Mouse (Mus musculus): ENCODE measurements at regions not wholly inside any gene's neighbourhood (a gene's known extent, or its start where the extent isn't known, plus 50 kb on each side); places are given as distances from the start of the nearest gene placed in this dataset.
"Not testable (repeated sequence)": the region's sequence is repeated elsewhere in the genome, so short reads cannot be mapped to it uniquely, and the experiment has no call there.

- H3K36me3 ChIP-seq, result no peaks in the 10 kb centered on the region
- 32% methylated on average over 7 of the region's 7 CpGs for WGBS
- H3K27ac ChIP-seq (replicated peaks), result 0 out of 2 replicates have a peak overlapping the region, but pooled peaks have one; percentile 4
- peaks cover 15% of the 10 kb centered on the region for H3K4me1 ChIP-seq (replicated peaks)
- 0 out of 2 replicates have a peak, but pooled peaks have one; percentile 22 for ATAC-seq (ENCODE audit: low read depth)
- H3K27me3 ChIP-seq, result no peaks in the 10 kb centered on the region
- no peaks in the 10 kb centered on the region for H3K9me3 ChIP-seq
- H3K4me2 ChIP-seq, result no peak overlapping the region
- no peak overlapping the region for H3K9ac ChIP-seq
- no peak overlapping the region for H3K4me3 ChIP-seq
Observed at GRCm38 (mm10) chr16:30797973-30798471, 198.5 kb downstream of the Fam43a start.

GRCm38 (mm10) chr16:30798536-30798935 lies 199.0 kb downstream of the Fam43a start:
- Histone ChIP-seq H3K27ac (replicated peaks) (no peak overlapping the region), H3K36me3 (no peaks in the 10 kb centered on the region), H3K9ac (no peak overlapping the region), H3K9me3 (no peaks in the 10 kb centered on the region), H3K4me1 (replicated peaks) (peaks cover 10% of the 10 kb centered on the region), H3K27me3 (no peaks in the 10 kb centered on the region), H3K4me3 (no peak overlapping the region), H3K4me2 (no peak overlapping the region)
- no peak for ATAC-seq (ENCODE audit: low read depth)
- WGBS, result 82% methylated on average over 1 of the region's 1 CpGs

- H3K9ac ChIP-seq, result no peak overlapping the region
- no peak overlapping the region for H3K4me2 ChIP-seq
- 81% methylated on average over 12 of the region's 12 CpGs for WGBS
- H3K27ac ChIP-seq (replicated peaks), result no peak overlapping the region; the same call in 1 of the 2 replicates
- H3K27me3 ChIP-seq, result no peaks in the 10 kb centered on the region
- H3K4me1 ChIP-seq (replicated peaks), result peaks cover 19% of the 10 kb centered on the region
- ATAC-seq (ENCODE audit: low read depth), result no peak
- H3K36me3 ChIP-seq, result no peaks in the 10 kb centered on the region
- H3K4me3 ChIP-seq, result no peak overlapping the region
- no peaks in the 10 kb centered on the region for H3K9me3 ChIP-seq
Observed at GRCm38 (mm10) chr16:30799699-30800483, 200.4 kb downstream of the Fam43a start.

GRCm38 (mm10) chr16:30804018-30804417 lies 204.5 kb downstream of the Fam43a start:
- 53% methylated on average over 3 of the region's 3 CpGs for whole genome bisulfite sequencing
- no peak overlapping the region for H3K27ac ChIP-seq (replicated peaks)
- no peak for ATAC-seq (ENCODE audit: low read depth)

GRCm38 (mm10) chr16:30806206-30806605 lies 206.7 kb downstream of the Fam43a start:
- H3K27ac ChIP-seq (replicated peaks); H3K36me3 ChIP-seq; H3K27me3 ChIP-seq; ATAC-seq (ENCODE audit: low read depth); H3K9ac ChIP-seq; H3K4me2 ChIP-seq; H3K4me3 ChIP-seq; H3K4me1 ChIP-seq (replicated peaks); H3K9me3 ChIP-seq: not testable (repeated sequence)
- WGBS, result 89% methylated on average over 4 of the region's 4 CpGs

More at GRCm38 (mm10) chr16:30804018-30804417, 204.5 kb downstream of the Fam43a start:
- H3K9ac ChIP-seq, result no peak overlapping the region
- H3K4me1 ChIP-seq (replicated peaks), result peaks cover 9% of the 10 kb centered on the region; the same call in 1 of the 2 replicates
- H3K36me3 ChIP-seq, result no peaks in the 10 kb centered on the region
- H3K4me3 ChIP-seq, result no peak overlapping the region
- no peak overlapping the region for H3K4me2 ChIP-seq
- no peaks in the 10 kb centered on the region for H3K9me3 ChIP-seq
- no peaks in the 10 kb centered on the region for H3K27me3 ChIP-seq

GRCm38 (mm10) chr16:30818541-30819120 lies 219.1 kb downstream of the Fam43a start:
- no peaks in the 10 kb centered on the region for H3K36me3 ChIP-seq
- H3K27ac ChIP-seq (replicated peaks), result no peak overlapping the region
- WGBS, result 64% methylated on average over 5 of the region's 5 CpGs
- no peak overlapping the region for H3K9ac ChIP-seq
- no peaks in the 10 kb centered on the region for H3K27me3 ChIP-seq
- H3K4me1 ChIP-seq (replicated peaks), result peaks cover 20% of the 10 kb centered on the region
- H3K4me3 ChIP-seq, result no peak overlapping the region
- no peaks in the 10 kb centered on the region for H3K9me3 ChIP-seq
- ATAC-seq (ENCODE audit: low read depth), result no peak
- no peak overlapping the region for H3K4me2 ChIP-seq

- Histone ChIP-seq H3K9me3 (no peaks in the 10 kb centered on the region), H3K9ac (no peak overlapping the region), H3K4me3 (no peak overlapping the region), H3K27me3 (no peaks in the 10 kb centered on the region), H3K27ac (replicated peaks) (no peak overlapping the region), H3K4me1 (replicated peaks) (peaks cover 20% of the 10 kb centered on the region), H3K4me2 (no peak overlapping the region), H3K36me3 (no peaks in the 10 kb centered on the region)
- 91% methylated on average over 4 of the region's 4 CpGs for WGBS
- ATAC-seq (ENCODE audit: low read depth), result no peak
Observed at GRCm38 (mm10) chr16:30819342-30819741, 219.8 kb downstream of the Fam43a start.

- Histone ChIP-seq H3K4me1 (replicated peaks) (peaks cover 20% of the 10 kb centered on the region), H3K9me3 (no peaks in the 10 kb centered on the region), H3K4me2 (no peak overlapping the region), H3K27me3 (no peaks in the 10 kb centered on the region), H3K27ac (replicated peaks) (no peak overlapping the region), H3K4me3 (no peak overlapping the region), H3K9ac (no peak overlapping the region), H3K36me3 (no peaks in the 10 kb centered on the region)
- WGBS, result 79% methylated on average over 3 of the region's 3 CpGs
- ATAC-seq (ENCODE audit: low read depth), result no peak
Observed at GRCm38 (mm10) chr16:30820234-30820633, 220.7 kb downstream of the Fam43a start.

- Histone ChIP-seq H3K4me2 (peak overlapping the region; percentile 43), H3K9ac (no peak overlapping the region), H3K36me3 (no peaks in the 10 kb centered on the region), H3K4me3 (no peak overlapping the region), H3K4me1 (replicated peaks) (peaks cover 20% of the 10 kb centered on the region), H3K27ac (replicated peaks) (peak overlapping the region; percentile 46), H3K9me3 (no peaks in the 10 kb centered on the region), H3K27me3 (no peaks in the 10 kb centered on the region)
- no peak for ATAC-seq (ENCODE audit: low read depth)
- 73% methylated on average over 4 of the region's 4 CpGs for WGBS
Observed at GRCm38 (mm10) chr16:30820761-30821160, 221.2 kb downstream of the Fam43a start.

GRCm38 (mm10) chr16:30821191-30821910 lies 221.8 kb downstream of the Fam43a start:
- WGBS, result 9% methylated on average over 17 of the region's 17 CpGs
- ATAC-seq (ENCODE audit: low read depth), result peak; percentile 86
- Histone ChIP-seq H3K4me1 (replicated peaks) (peaks cover 20% of the 10 kb centered on the region), H3K9ac (peak overlapping the region; percentile 6; the same call in 1 of the 2 replicates), H3K27ac (replicated peaks) (peak overlapping the region; percentile 46), H3K9me3 (no peaks in the 10 kb centered on the region), H3K27me3 (no peaks in the 10 kb centered on the region), H3K36me3 (no peaks in the 10 kb centered on the region), H3K4me2 (peak overlapping the region; percentile 43), H3K4me3 (peak overlapping the region; percentile 20)

GRCm38 (mm10) chr16:30821911-30822578 lies 222.5 kb downstream of the Fam43a start:
- H3K27ac ChIP-seq (replicated peaks), result peak overlapping the region; percentile 46
- no peaks in the 10 kb centered on the region for H3K27me3 ChIP-seq
- ATAC-seq (ENCODE audit: low read depth), result no peak
- no peak overlapping the region for H3K9ac ChIP-seq
- H3K4me1 ChIP-seq (replicated peaks), result peaks cover 20% of the 10 kb centered on the region
- H3K36me3 ChIP-seq, result no peaks in the 10 kb centered on the region
- WGBS, result 63% methylated on average over 13 of the region's 13 CpGs
- H3K4me2 ChIP-seq, result peak overlapping the region; percentile 43
- no peak overlapping the region for H3K4me3 ChIP-seq
- H3K9me3 ChIP-seq, result no peaks in the 10 kb centered on the region
